ENCODE assay signal across 9 mouse cellular contexts in the genomic region with DNA sequence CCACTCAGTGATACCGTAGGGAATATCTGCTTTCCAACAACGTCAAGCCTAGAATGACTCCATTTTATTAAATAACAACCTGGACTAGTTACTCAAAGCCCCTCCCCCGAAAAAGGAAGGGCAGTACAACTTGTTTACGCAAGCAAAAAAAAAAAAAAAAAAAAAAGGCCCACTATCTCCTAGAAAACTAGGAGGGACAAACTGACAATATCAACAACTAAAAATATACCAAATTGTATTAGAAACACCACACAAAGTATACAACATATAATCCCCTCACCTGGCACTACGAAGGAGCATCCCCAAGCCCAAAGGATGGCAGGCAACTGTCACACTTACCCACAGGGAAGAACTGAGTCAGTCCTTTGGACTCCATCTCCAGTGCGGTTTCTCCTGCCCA. TPM values are rescaled to one million over a fixed set of nuclear protein-coding genes. Genes with fewer than 3 reads are reported as not detected.
A peak's percentile ranks its signal among the peaks of the same experiment; 100 is the strongest.
DNase-seq lines count a peak whose midpoint lies in the region; ATAC-seq and TF ChIP-seq lines count a peak whose summit lies in the region.
"Had no signal": no experiment of that assay in that cellular context is flagged by ENCODE, and none has a peak within 500 bp of the region (broad histone marks: within the 10 kb centered on the region; RNA-seq: fewer than 3 reads in every experiment).

No protein-coding gene starts in this region.

- H3K27ac ChIP-seq in kidney, adult 2 months (ENCODE audit: insufficient read depth, low read depth, low read length) = peak overlapping the region; percentile 92
- no peak overlapping the region for H3K27ac ChIP-seq in MEL (ENCODE audit: control insufficient read depth, low read depth, low read length)
- H3K27ac ChIP-seq in hindbrain, embryonic 11.5 days (ENCODE audit: low read depth, low read length) = no peak overlapping the region
- no peak overlapping the region for H3K27ac ChIP-seq in midbrain, embryonic 12.5 days (replicated peaks)

- TF ChIP-seq RAD21 in MEL (IDR thresholded peaks at IDR 0.05; ENCODE audit: low read depth, low read length) = no peak

- H3K9ac ChIP-seq in MEL (ENCODE audit: control insufficient read depth, low read depth, low read length, poor library complexity, severe bottlenecking) = peak overlapping the region; percentile 83
- peak overlapping the region; percentile 94; the same call in 1 of the 2 replicates for H3K9ac ChIP-seq in hindbrain, embryonic 11.5 days (ENCODE audit: low read depth, low read length)
- H3K9ac ChIP-seq in midbrain, embryonic 12.5 days (replicated peaks) = peak overlapping the region; percentile 98

- peak overlapping the region; percentile 57 for H3K4me2 ChIP-seq in hindbrain, embryonic 11.5 days (replicated peaks; ENCODE audit: low read depth, low read length)
- peak overlapping the region; percentile 65 for H3K4me2 ChIP-seq in midbrain, embryonic 12.5 days (replicated peaks)

- H3K27me3 ChIP-seq in kidney, adult 2 months (replicated peaks; ENCODE audit: control insufficient read depth, insufficient read depth, low read length) = no peaks in the 10 kb centered on the region
- H3K27me3 ChIP-seq in MEL (ENCODE audit: control insufficient read depth in 1 of 2, insufficient read depth in 2 of 2, low read length in 2 of 2) = 0 out of 4 replicates have a peak, but pooled peaks cover 0 to 1% of the 10 kb centered on the region in 2 experiments
- no peaks in the 10 kb centered on the region for H3K27me3 ChIP-seq in hindbrain, embryonic 11.5 days (ENCODE audit: control insufficient read depth, insufficient read depth, low read length)
- H3K27me3 ChIP-seq in midbrain, embryonic 12.5 days = no peaks in the 10 kb centered on the region

- DNase-seq in kidney, adult 2 months = peak; percentile 47
- DNase-seq in kidney, postnatal 4 days = no peak
- no peak for DNase-seq in MEL (ENCODE audit: low read depth, low spot score)
- DNase-seq in hindbrain, embryonic 11.5 days (ENCODE audit: low spot score) = no peak
- DNase-seq in left cerebral cortex, postnatal 10 days (ENCODE audit: extremely low spot score in 1 of 2, low spot score in 2 of 2) = no peak
- no peak for DNase-seq in urinary bladder, postnatal 36 days (ENCODE audit: low spot score in 2 of 2)
- DNase-seq in left cerebral cortex, postnatal 4 days = no peak
- DNase-seq: layer of hippocampus, postnatal 36 days had no signal

- H3K4me1 ChIP-seq in kidney, adult 2 months (ENCODE audit: control insufficient read depth, insufficient read depth, low read length) = peaks cover 9% of the 10 kb centered on the region
- H3K4me1 ChIP-seq in MEL (ENCODE audit: control insufficient read depth in 1 of 2, insufficient read depth in 2 of 2, low read length in 2 of 2) = peaks cover 2 to 11% of the 10 kb centered on the region in 2 experiments
- peaks cover 5% of the 10 kb centered on the region for H3K4me1 ChIP-seq in hindbrain, embryonic 11.5 days (replicated peaks; ENCODE audit: control insufficient read depth, insufficient read depth, low read length)
- peaks cover 24% of the 10 kb centered on the region for H3K4me1 ChIP-seq in midbrain, embryonic 12.5 days

- no peaks in the 10 kb centered on the region; the same call in 1 of the 2 replicates for H3K36me3 ChIP-seq in kidney, adult 2 months (ENCODE audit: control insufficient read depth, insufficient read depth, low read length)
- H3K36me3 ChIP-seq in MEL (ENCODE audit: control insufficient read depth in 1 of 2, insufficient read depth in 2 of 2, low read length in 2 of 2) = peaks cover 16 to 28% of the 10 kb centered on the region in 2 experiments
- H3K36me3 ChIP-seq in hindbrain, embryonic 11.5 days (ENCODE audit: control insufficient read depth, insufficient read depth, low read length) = peaks cover 3% of the 10 kb centered on the region; the same call in 1 of the 2 replicates
- peaks cover 31% of the 10 kb centered on the region for H3K36me3 ChIP-seq in midbrain, embryonic 12.5 days

- H3K9me3 ChIP-seq in MEL (replicated peaks; ENCODE audit: insufficient read depth, low read length) = no peaks in the 10 kb centered on the region
- no peaks in the 10 kb centered on the region for H3K9me3 ChIP-seq in hindbrain, embryonic 11.5 days (ENCODE audit: control insufficient read depth, low read length)
- H3K9me3 ChIP-seq in midbrain, embryonic 12.5 days = no peaks in the 10 kb centered on the region

- no peak for TF ChIP-seq POLR2A in kidney, adult 2 months (IDR thresholded peaks at IDR 0.05; ENCODE audit: low read depth, low read length)
- no peak for TF ChIP-seq POLR2A in MEL (IDR thresholded peaks at IDR 0.05; ENCODE audit: control insufficient read depth in 1 of 2, insufficient read depth in 1 of 2, low read depth in 1 of 2, low read length in 2 of 2, poor library complexity in 1 of 2)

- TF ChIP-seq CTCF in kidney, adult 2 months (conservative IDR thresholded peaks at IDR 0.05; ENCODE audit: insufficient read depth, insufficient read length, low read depth, low read length) = no peak
- TF ChIP-seq CTCF in MEL (IDR thresholded peaks at IDR 0.05 in 2 of 3, conservative IDR thresholded peaks at IDR 0.05 in 1 of 3; ENCODE audit: control insufficient read depth in 1 of 3, insufficient read depth in 1 of 3, low read depth in 2 of 3, low read length in 3 of 3, poor library complexity in 1 of 3, severe bottlenecking in 1 of 3) = no peak

- peak overlapping the region; percentile 97 for H3K4me3 ChIP-seq in kidney, adult 2 months (ENCODE audit: insufficient read depth, low read depth, low read length)
- peak overlapping the region; percentile 54 to 76 for H3K4me3 ChIP-seq in MEL (ENCODE audit: control insufficient read depth in 1 of 2, insufficient read depth in 1 of 2, low read depth in 2 of 2, low read length in 2 of 2)
- H3K4me3 ChIP-seq in hindbrain, embryonic 11.5 days (ENCODE audit: low read depth, low read length) = peak overlapping the region; percentile 87
- peak overlapping the region; percentile 95 for H3K4me3 ChIP-seq in midbrain, embryonic 12.5 days

- H3K79me2 ChIP-seq in MEL (ENCODE audit: control insufficient read depth, insufficient read depth, low read length, poor library complexity) = peaks cover 48% of the 10 kb centered on the region

- 23% methylated on average over 6 of the region's 6 CpGs for WGBS in kidney, adult 2 months
- WGBS in hindbrain, embryonic 11.5 days = 77% methylated on average over 6 of the region's 6 CpGs
- 81% methylated on average over 6 of the region's 6 CpGs for WGBS in midbrain, embryonic 12.5 days

- intact Hi-C loops in left cerebral cortex, postnatal 10 days (cut with DNase I) = no loop called here
- intact Hi-C loops in left cerebral cortex, postnatal 4 days (cut with DNase I) = no loop called here

- TF ChIP-seq EP300 in MEL (IDR thresholded peaks at IDR 0.05; ENCODE audit: low read depth in 1 of 2, low read length in 2 of 2) = no peak

- ATAC-seq in hindbrain, embryonic 11.5 days (ENCODE audit: low FRiP score) = no peak
- no peak for ATAC-seq in midbrain, embryonic 12.5 days (ENCODE audit: low FRiP score, low read depth)

TF ChIP-seq in MEL, 35 proteins besides CTCF, POLR2A, EP300 and RAD21:
- peak; percentile 67; the same call in 1 of the 2 replicates for TF ChIP-seq ZNF384 (IDR thresholded peaks at IDR 0.05; ENCODE audit: low read depth, low read length)
- TF ChIP-seq CHD1 (IDR thresholded peaks at IDR 0.05; ENCODE audit: low read depth, low read length) = no peak
- 0 out of 2 replicates have a peak, but pooled peaks have one; percentile 2 for TF ChIP-seq SIN3A (IDR thresholded peaks at IDR 0.05; ENCODE audit: low read length)

RNA-seq across cellular contexts. Expression of a gene that starts 1.1 kb away (rescaled TPM):
- 20.5 and 24.8 TPM in 2 replicates for polyA plus RNA-seq in kidney, adult 2 months (2012; rRNA removed)
- total RNA-seq in MEL (2012; rRNA removed) = 8.8 and 11.7 TPM in 2 replicates
- polyA plus RNA-seq in MEL (2012; ENCODE audit: insufficient read depth in 1 of 2, insufficient read length in 2 of 2, low read depth in 1 of 2, low replicate concordance in 2 of 2, missing spikeins in 1 of 2) = 10 to 100 TPM; 12.2 to 16.9 TPM
- 38.3 and 56.8 TPM in 2 replicates for polyA plus RNA-seq in hindbrain, embryonic 11.5 days (2014; fragmentation: Nextera tagmentation; extraction: Ambion mirVana)
- polyA plus RNA-seq in midbrain, embryonic 12.5 days (2016; fragmentation: Nextera tagmentation; extraction: Ambion mirVana) = 52.0 and 55.5 TPM in 2 replicates
- total RNA-seq in left cerebral cortex, postnatal 10 days (2021) = 10 to 100 TPM; 74.0 to 77.1 TPM
- 10 to 100 TPM; 78.3 to 86.9 TPM for total RNA-seq in left cerebral cortex, postnatal 4 days (2021)

RNA-seq across cellular contexts. Expression of a gene that starts 22.8 kb away (rescaled TPM):
- 0.14 and 0.16 TPM in 2 replicates for polyA plus RNA-seq in kidney, adult 2 months (2012; rRNA removed)
- not detected in 2 replicates for total RNA-seq in MEL (2012; rRNA removed)
- not detected for polyA plus RNA-seq in MEL (2012; ENCODE audit: insufficient read depth in 1 of 2, insufficient read length in 2 of 2, low read depth in 1 of 2, low replicate concordance in 2 of 2, missing spikeins in 1 of 2)
- polyA plus RNA-seq in hindbrain, embryonic 11.5 days (2014; fragmentation: Nextera tagmentation; extraction: Ambion mirVana) = 43.0 and 49.1 TPM in 2 replicates
- polyA plus RNA-seq in midbrain, embryonic 12.5 days (2016; fragmentation: Nextera tagmentation; extraction: Ambion mirVana) = 53.5 and 57.9 TPM in 2 replicates
- 10 to 100 TPM; 11.7 to 12.0 TPM for total RNA-seq in left cerebral cortex, postnatal 10 days (2021)
- 10 to 100 TPM; 17.2 to 18.0 TPM for total RNA-seq in left cerebral cortex, postnatal 4 days (2021)

RNA-seq across cellular contexts. Expression of a gene that starts 43.1 kb away (rescaled TPM):
- polyA plus RNA-seq in kidney, adult 2 months (2012; rRNA removed) = 3.4 and 3.6 TPM in 2 replicates
- not detected in 2 replicates for total RNA-seq in MEL (2012; rRNA removed)
- under 1 TPM in 1 of 2 experiments, not detected in 1; 0.01 TPM for polyA plus RNA-seq in MEL (2012; ENCODE audit: insufficient read depth in 1 of 2, insufficient read length in 2 of 2, low read depth in 1 of 2, low replicate concordance in 2 of 2, missing spikeins in 1 of 2)
- polyA plus RNA-seq in hindbrain, embryonic 11.5 days (2014; fragmentation: Nextera tagmentation; extraction: Ambion mirVana) = 20.3 and 24.4 TPM in 2 replicates
- 18.6 and 20.4 TPM in 2 replicates for polyA plus RNA-seq in midbrain, embryonic 12.5 days (2016; fragmentation: Nextera tagmentation; extraction: Ambion mirVana)
- 10 to 100 TPM; 22.0 to 22.7 TPM for total RNA-seq in left cerebral cortex, postnatal 10 days (2021)
- total RNA-seq in left cerebral cortex, postnatal 4 days (2021) = 10 to 100 TPM; 21.6 to 23.2 TPM

Comparison
In these comparisons a context has a peak if more than half of its experiments do, and no peak if none do; other contexts are left out.
1. RNA of a gene that starts 22.8 kb away (polyA plus RNA-seq): 53.5 to 57.9 TPM in midbrain, embryonic 12.5 days and 43.0 to 49.1 TPM in hindbrain, embryonic 11.5 days; 0.14 to 0.16 TPM in kidney, adult 2 months and not detected in MEL; every median in the first group is over 10 times any median in the second.
2. Peak in every context shown above with its lines, with median percentiles within 50 percentile points of each other: H3K4me3 ChIP-seq and H3K9ac ChIP-seq.